Mouse (Mus musculus) embryonic fibroblast, embryonic 13.5 days (primary cell): Measurements from ENCODE around the gene Cacul1.

ENCODE experiments used
- CTCF ChIP-seq: IDR thresholded peaks from 2 replicates; pipeline ENCODE4 v1.5.1; 2011; ENCODE audit warnings: mild to moderate bottlenecking, control low read depth, low read length, moderate library complexity, borderline replicate concordance; ENCODE audit not compliant: insufficient read depth
- POLR2A ChIP-seq: IDR thresholded peaks from 2 replicates; pipeline ENCODE4 v1.6.1; 2011; ENCODE audit warnings: low read depth, mild to moderate bottlenecking, control low read depth, low read length, moderate library complexity

GRCm38 (mm10) chr19:60477788-60478187 is 103.0 kb downstream of the Cacul1 start:
- TF ChIP-seq CTCF (no peak), POLR2A (no peak)
